Mouse (Mus musculus) hindbrain, embryonic 13.5 days (tissue): ENCODE data around the gene Map3k9. TPM values are rescaled to one million over a fixed set of nuclear protein-coding genes. Genes with fewer than 3 reads are reported as not detected.
A peak's percentile ranks its signal among the peaks of the same experiment; 100 is the strongest.

ENCODE experiments used
- ATAC-seq: fragments of 200-750 bp; cut with Nextera tagmentation; 2 replicates; pipeline ENCODE4 v1.8.0; 2017; ENCODE audit warnings: moderate TSS enrichment; ENCODE audit not compliant: low FRiP score
- H3K27ac ChIP-seq: fragments of 300-500 bp; sonication (generic); 2 replicates; pipeline ENCODE4 v1.5.1; 2015; ENCODE audit warnings: inconsistent platforms, mild to moderate bottlenecking, moderate library complexity
- H3K27me3 ChIP-seq: fragments of 300-500 bp; sonication (generic); 2 replicates; pipeline ENCODE4 v1.6.1; 2015; ENCODE audit warnings: mild to moderate bottlenecking, inconsistent platforms
- H3K36me3 ChIP-seq: fragments of 300-500 bp; sonication (generic); 2 replicates; pipeline ENCODE4 v1.6.1; 2015; ENCODE audit warnings: mild to moderate bottlenecking, inconsistent platforms
- H3K4me1 ChIP-seq: fragments of 300-500 bp; sonication (generic); replicated peaks from 2 replicates; pipeline ENCODE4 v1.6.1; 2015; ENCODE audit warnings: inconsistent platforms
- H3K4me2 ChIP-seq: fragments of 300-500 bp; sonication (generic); 2 replicates; pipeline ENCODE4 v1.6.1; 2015; ENCODE audit warnings: inconsistent platforms, mild to moderate bottlenecking, moderate library complexity
- H3K4me3 ChIP-seq: fragments of 300-500 bp; sonication (generic); 2 replicates; pipeline ENCODE4 v1.5.1; 2015; ENCODE audit warnings: mild to moderate bottlenecking, inconsistent platforms
- H3K9ac ChIP-seq: fragments of 300-500 bp; sonication (generic); 2 replicates; pipeline ENCODE4 v1.6.1; 2015; ENCODE audit warnings: mild to moderate bottlenecking, inconsistent platforms
- H3K9me3 ChIP-seq: fragments of 300-500 bp; sonication (generic); 2 replicates; pipeline ENCODE4 v1.6.1; 2016; ENCODE audit warnings: inconsistent platforms
- WGBS: fragments of 180-500 bp; shearing (Covaris S2); methylation state at CpG from one replicate; pipeline ENCODE4 v1.1.7; 2015; 5-methylcytosine and 5-hydroxymethylcytosine counted together
- polyA plus RNA-seq: library from polyadenylated mRNA; unstranded; fragments of >200 nt; fragmentation: Nextera tagmentation; extraction: Ambion mirVana; gene quantifications from 2 replicates; pipeline ENCODE4 v1.2.1, GENCODE M21; 2015

The Map3k9 gene
- polyA plus RNA-seq, 1 experiment from 2014 or later = 8.8 TPM

DNA sequence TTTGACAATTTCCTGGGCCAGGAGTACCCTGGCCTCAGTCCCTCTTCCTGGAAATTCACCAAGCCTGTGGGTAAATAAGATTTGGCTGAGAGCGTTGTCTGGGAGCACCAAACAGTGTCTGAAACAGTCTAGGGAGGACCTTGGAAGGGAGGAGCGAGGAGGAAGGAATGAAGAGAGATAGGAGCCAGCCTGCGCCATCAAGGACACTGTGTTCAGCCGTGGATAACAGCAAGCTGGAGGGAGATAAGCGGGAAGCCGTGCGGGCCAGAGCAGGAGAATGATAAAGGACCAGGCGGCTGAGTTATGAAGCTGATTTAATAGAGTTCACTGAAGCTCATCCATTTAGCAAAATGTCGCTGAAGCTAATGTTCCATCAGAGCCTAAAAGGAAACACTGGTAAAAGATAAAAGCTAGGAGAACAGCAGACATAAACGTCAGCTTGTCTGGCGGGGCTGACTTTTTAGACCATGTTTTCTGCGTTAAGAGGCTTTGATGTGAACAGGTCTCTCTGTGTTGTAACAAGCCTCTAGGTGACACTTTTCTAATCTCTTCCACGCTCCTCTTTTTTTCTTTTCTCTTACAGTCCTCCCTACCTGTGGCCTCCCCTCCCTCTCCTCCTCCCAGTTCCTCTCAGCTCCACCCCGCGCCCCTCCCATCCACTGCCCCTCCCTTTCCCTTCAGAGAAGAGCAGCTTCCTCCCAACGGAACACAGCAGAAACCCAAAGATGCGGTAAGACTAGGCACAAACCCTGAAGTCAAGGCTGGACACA is 26.0 kb upstream of the Map3k9 start:
- Histone ChIP-seq H3K4me3 (peak overlapping the region; percentile 25), H3K27ac (peak overlapping the region; percentile 44), H3K27me3 (peaks cover 10% of the 10 kb centered on the region), H3K4me1 (peaks cover 26% of the 10 kb centered on the region), H3K36me3 (no peaks in the 10 kb centered on the region), H3K4me2 (peak overlapping the region; percentile 54), H3K9ac (no peak overlapping the region), H3K9me3 (no peaks in the 10 kb centered on the region)
- no peak for ATAC-seq
- WGBS = 22% methylated on average over 17 of the region's 17 CpGs

DNA sequence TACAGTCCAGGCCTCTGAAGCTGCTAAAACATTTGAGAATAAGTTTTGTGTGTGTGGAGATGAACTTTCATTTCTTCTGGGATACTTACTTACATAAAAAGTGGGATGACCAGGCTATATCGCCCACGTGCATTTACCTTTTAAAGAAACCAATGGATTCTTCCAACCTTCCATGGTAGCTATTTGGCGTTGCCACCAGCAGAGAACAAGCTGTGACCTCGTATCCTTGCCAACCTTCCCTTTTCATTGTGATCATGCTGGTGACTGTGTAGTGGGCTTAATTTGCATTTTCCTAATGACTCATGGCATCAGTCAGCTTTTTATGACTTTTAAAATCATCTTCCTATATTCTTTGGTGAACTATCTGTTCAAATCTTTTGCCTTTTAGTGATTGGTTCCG is 25.1 kb upstream of the Map3k9 start:
- no peak overlapping the region for H3K9ac ChIP-seq
- no peak for ATAC-seq
- H3K36me3 ChIP-seq = no peaks in the 10 kb centered on the region
- no peak overlapping the region for H3K27ac ChIP-seq
- H3K27me3 ChIP-seq = peaks cover 10% of the 10 kb centered on the region
- no peak overlapping the region for H3K4me2 ChIP-seq
- peaks cover 26% of the 10 kb centered on the region for H3K4me1 ChIP-seq
- no peak overlapping the region for H3K4me3 ChIP-seq
- no peaks in the 10 kb centered on the region for H3K9me3 ChIP-seq
- WGBS = 75% methylated on average over 5 of the region's 5 CpGs

DNA sequence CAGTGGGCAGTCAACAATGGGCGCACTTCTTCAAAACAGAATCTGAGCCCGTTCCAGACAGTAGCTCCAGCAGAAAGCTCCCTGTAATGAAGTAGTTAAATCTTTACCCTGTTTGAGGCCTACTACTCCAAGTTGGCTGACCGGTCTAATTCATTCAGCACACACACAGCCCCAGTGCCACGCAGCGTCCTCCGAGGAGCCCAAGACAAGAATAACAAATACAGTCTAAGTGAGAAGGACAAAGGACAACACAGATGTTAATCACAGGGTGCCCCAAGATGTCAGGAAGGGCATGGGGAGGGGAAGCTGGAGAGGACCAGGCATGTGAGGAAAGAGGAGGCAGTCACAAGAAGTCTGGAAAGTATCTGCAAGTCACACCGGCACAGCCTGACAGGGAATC is 22.8 kb upstream of the Map3k9 start:
- Histone ChIP-seq H3K4me3 (no peak overlapping the region), H3K27ac (no peak overlapping the region), H3K4me1 (peaks cover 21% of the 10 kb centered on the region), H3K36me3 (no peaks in the 10 kb centered on the region), H3K9me3 (no peaks in the 10 kb centered on the region), H3K4me2 (no peak overlapping the region), H3K27me3 (peaks cover 10% of the 10 kb centered on the region), H3K9ac (no peak overlapping the region)
- 33% methylated on average over 7 of the region's 7 CpGs for WGBS
- no peak for ATAC-seq

DNA sequence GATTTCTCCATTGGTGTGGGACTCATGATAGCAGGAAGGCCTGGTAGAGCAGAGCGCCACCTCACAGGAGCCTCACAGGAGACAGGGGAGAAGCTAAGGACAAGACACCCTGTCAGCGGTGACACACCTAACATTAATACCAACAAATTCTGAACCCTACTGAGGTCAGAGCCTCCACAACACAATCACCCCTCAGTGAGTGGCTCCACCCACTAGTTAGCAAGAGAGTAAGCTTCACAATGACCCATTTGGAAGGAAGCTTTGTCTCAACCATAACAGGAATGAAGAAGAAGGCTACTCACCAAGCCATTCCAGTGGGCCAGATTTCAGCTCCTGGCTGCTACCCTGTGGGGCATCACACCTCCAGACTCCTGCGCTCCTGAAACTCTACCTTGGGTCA is 22.0 kb upstream of the Map3k9 start:
- Histone ChIP-seq H3K9me3 (no peaks in the 10 kb centered on the region), H3K27me3 (peaks cover 10% of the 10 kb centered on the region), H3K9ac (no peak overlapping the region), H3K4me3 (no peak overlapping the region), H3K4me1 (peaks cover 15% of the 10 kb centered on the region), H3K4me2 (no peak overlapping the region), H3K36me3 (no peaks in the 10 kb centered on the region), H3K27ac (no peak overlapping the region)
- ATAC-seq = no peak
- WGBS = 97% methylated on average over 3 of the region's 3 CpGs

DNA sequence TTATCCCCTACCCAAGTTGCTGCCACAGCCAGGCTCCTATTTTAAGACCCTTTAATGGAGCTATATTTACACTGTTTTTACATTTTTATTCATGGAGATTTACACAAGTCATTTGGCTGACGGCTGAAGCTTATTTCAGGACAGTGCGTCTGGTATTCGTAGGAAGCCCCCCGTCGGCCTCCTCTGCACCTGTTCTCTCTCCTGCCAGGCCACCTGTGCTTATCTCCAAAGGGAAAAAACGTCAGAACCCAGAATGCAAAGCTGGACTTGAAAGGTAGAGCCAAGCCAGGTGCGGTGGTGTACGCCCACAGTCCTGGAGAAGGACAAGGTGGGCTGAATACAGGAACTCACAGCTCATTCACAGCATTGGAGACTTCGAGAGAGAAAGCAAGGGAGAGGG is 20.2 kb upstream of the Map3k9 start:
- Histone ChIP-seq H3K9ac (no peak overlapping the region), H3K27me3 (peaks cover 7% of the 10 kb centered on the region), H3K4me2 (no peak overlapping the region), H3K4me3 (no peak overlapping the region), H3K4me1 (no peaks in the 10 kb centered on the region), H3K27ac (no peak overlapping the region), H3K9me3 (no peaks in the 10 kb centered on the region), H3K36me3 (no peaks in the 10 kb centered on the region)
- no peak for ATAC-seq
- 85% methylated on average over 9 of the region's 9 CpGs for WGBS

DNA sequence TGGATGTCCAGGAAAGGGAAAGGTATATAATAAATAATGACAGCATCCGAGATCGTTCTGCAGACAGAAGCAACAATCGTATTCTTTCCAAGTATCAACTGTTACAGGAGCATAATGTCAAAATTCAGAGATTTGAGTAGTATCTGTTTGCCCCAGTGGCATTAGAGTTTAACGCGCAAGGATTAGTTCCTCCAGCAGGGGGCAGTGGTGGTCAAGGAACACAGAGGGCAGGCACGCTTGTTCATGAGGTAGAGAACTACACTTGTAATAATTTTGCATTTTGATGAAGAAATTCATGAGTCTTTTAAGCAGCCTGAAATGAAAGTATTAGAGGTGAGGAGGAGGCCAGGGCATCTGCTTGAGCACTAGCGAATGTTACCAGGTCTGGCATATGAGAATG is 15.6 kb upstream of the Map3k9 start:
- no peaks in the 10 kb centered on the region for H3K4me1 ChIP-seq
- H3K9ac ChIP-seq = no peak overlapping the region
- no peaks in the 10 kb centered on the region for H3K9me3 ChIP-seq
- H3K36me3 ChIP-seq = no peaks in the 10 kb centered on the region
- no peak overlapping the region for H3K27ac ChIP-seq
- H3K4me2 ChIP-seq = no peak overlapping the region
- H3K4me3 ChIP-seq = no peak overlapping the region
- H3K27me3 ChIP-seq = no peaks in the 10 kb centered on the region
- no peak for ATAC-seq
- WGBS = 11% methylated on average over 7 of the region's 7 CpGs

DNA sequence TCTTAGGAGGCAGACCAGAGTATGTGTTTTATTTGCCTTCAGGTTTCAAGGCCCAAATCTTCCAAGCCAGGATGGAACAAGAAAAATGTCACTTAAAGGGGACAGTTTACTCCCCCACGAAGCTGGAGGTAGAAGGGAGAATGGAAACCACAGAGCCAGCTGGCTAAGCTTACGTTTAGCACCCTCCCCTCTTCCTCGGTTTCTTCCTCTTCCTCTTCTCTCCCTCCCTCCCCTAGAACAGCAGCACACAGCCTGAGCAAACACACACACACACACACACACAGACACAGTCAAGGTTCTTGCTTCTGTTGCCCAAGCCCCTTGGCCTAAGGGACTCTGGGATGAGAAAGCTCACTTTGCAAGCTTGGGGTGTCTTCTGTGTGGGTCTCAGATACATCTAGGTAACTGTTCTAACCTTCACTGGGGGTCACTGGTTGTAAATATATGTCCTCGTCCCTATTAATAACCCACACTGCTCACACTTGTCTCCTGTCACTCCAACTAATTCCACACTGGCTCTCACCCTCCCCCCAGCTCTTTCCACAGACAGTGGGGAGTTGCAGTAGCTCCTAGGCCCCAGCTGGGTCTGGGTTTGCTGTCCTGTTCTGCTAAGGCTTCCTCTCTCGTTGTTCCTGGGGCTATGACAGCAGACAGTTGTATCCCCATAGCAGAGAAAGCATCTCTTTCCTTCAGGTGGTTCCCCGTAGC is 11.7 kb upstream of the Map3k9 start:
- no peak overlapping the region for H3K4me3 ChIP-seq
- no peak overlapping the region for H3K9ac ChIP-seq
- no peak overlapping the region for H3K4me2 ChIP-seq
- no peak for ATAC-seq
- H3K36me3 ChIP-seq = no peaks in the 10 kb centered on the region
- WGBS = 78% methylated on average over 6 of the region's 6 CpGs
- H3K4me1 ChIP-seq = no peaks in the 10 kb centered on the region
- H3K27ac ChIP-seq = no peak overlapping the region
- H3K27me3 ChIP-seq = no peaks in the 10 kb centered on the region
- H3K9me3 ChIP-seq = no peaks in the 10 kb centered on the region

DNA sequence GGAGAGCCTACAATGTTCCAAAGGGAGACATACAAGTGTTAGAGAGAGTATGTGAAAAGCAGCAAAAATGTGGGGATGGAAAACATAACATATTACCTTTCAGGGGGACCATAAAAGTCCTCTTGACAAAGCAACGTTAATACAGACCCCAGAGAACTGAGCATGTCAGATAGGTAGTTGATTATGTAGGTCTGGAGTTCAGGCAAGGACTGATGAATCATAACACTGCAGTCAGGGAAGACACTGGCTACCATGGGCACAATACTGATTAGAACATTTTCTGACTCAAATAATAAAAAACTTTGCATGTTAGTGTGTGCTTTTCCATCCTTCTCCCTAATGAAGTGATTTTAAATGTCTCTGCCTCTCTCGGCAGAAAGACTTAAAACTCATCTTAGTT is 8.5 kb upstream of the Map3k9 start:
- H3K27me3 ChIP-seq = no peaks in the 10 kb centered on the region
- H3K36me3 ChIP-seq = no peaks in the 10 kb centered on the region
- ATAC-seq = no peak
- H3K9me3 ChIP-seq = no peaks in the 10 kb centered on the region
- H3K27ac ChIP-seq = no peak overlapping the region
- H3K9ac ChIP-seq = no peak overlapping the region
- H3K4me2 ChIP-seq = no peak overlapping the region
- no peak overlapping the region for H3K4me3 ChIP-seq
- 72% methylated on average over 2 of the region's 2 CpGs for WGBS
- no peaks in the 10 kb centered on the region for H3K4me1 ChIP-seq

DNA sequence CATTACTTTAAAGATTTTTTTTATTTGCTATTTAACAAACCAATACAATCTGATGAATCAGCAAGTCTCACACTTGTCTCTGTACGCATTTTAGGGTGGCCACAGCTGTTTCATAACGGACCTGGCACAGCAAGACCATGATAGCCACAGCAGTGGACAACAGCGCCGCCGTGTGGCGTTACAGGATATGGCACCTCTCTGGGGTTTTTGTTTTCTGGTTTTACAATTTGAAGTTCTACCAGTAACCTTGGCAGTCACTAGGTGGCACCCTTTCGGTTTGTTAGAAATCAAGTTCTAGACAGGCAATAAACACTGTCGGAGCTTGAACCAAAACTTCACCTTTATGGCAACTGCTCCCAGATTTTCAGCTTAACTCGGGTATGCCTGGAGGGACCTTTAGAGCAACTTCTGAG is 7.7 kb upstream of the Map3k9 start:
- H3K9ac ChIP-seq = no peak overlapping the region
- H3K4me3 ChIP-seq = no peak overlapping the region
- no peaks in the 10 kb centered on the region for H3K9me3 ChIP-seq
- H3K4me2 ChIP-seq = no peak overlapping the region
- H3K27ac ChIP-seq = no peak overlapping the region
- H3K27me3 ChIP-seq = 0 out of 2 replicates have a peak, but pooled peaks cover under 1% of the 10 kb centered on the region
- 7% methylated on average over 9 of the region's 9 CpGs for WGBS
- no peaks in the 10 kb centered on the region for H3K36me3 ChIP-seq
- no peak for ATAC-seq
- H3K4me1 ChIP-seq = no peaks in the 10 kb centered on the region

DNA sequence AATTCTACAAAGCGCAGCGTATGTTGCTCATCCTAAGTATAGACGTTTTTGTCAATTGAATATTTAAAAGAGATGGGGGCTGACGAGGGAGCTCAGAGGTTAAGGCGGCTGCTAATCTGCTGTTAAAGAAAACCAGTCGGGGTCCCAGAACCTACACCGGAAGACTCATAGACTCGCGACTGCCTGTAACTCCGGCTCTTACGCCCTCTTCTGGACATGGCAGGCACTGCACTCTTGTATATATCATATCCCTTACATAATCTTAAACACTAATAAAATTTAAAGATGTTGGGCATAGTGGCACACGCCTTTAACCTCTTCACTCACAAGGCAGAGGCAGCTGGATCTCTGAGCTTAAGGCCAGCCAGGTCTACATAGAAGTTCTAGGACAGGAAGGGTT is 6.3 kb upstream of the Map3k9 start:
- ATAC-seq = no peak
- Histone ChIP-seq H3K27me3 (peaks cover 11% of the 10 kb centered on the region; the same call in 1 of the 2 replicates), H3K36me3 (no peaks in the 10 kb centered on the region), H3K9ac (no peak overlapping the region), H3K4me2 (no peak overlapping the region), H3K9me3 (no peaks in the 10 kb centered on the region), H3K4me3 (no peak overlapping the region), H3K4me1 (peaks cover 3% of the 10 kb centered on the region; the same call in 1 of the 2 replicates), H3K27ac (no peak overlapping the region)
- 50% methylated on average over 12 of the region's 12 CpGs for WGBS

DNA sequence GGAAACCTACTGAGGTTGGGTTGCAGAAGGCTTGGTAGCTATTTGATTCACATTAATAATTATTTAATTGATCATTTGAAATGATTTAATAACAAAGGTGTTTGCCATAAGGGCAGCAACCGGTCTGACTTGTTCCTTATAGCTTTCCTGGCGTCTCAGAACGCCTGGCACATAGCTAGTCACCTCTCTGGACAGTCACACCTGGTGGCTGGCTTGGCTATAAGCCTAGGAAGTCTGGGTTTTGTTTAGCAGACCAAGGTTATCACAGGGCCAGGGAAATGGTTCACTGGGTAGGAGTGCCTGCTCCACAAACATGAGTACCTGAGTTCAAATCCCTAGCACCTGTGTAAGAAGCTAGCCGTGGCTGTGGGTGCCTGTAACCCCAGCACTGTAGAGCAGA is 2.3 kb upstream of the Map3k9 start:
- Histone ChIP-seq H3K4me2 (no peak overlapping the region), H3K27me3 (peaks cover 15% of the 10 kb centered on the region), H3K9ac (no peak overlapping the region), H3K36me3 (no peaks in the 10 kb centered on the region), H3K9me3 (no peaks in the 10 kb centered on the region), H3K27ac (no peak overlapping the region), H3K4me1 (peaks cover 28% of the 10 kb centered on the region), H3K4me3 (no peak overlapping the region)
- 89% methylated on average over 4 of the region's 4 CpGs for WGBS
- no peak for ATAC-seq

DNA sequence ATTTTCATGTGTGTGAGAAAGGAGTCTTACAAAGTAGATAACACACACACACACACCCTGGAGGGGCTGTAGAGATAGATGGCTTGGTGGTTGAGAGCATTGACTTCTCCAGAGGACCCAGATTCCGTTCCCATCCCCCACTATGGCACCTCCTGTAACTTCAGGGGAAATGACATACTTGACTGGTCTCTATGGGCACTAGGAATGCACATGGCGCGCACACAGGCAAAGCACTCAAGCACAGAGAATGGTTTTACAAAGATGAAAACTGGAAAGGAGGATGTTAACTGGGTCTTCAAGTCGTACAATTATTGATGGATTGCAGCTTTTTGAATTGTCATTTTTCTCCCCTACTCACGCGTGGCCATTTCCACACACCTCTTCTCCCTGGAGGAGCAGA is 1.6 kb upstream of the Map3k9 start:
- Histone ChIP-seq H3K9ac (no peak overlapping the region), H3K36me3 (no peaks in the 10 kb centered on the region), H3K27ac (no peak overlapping the region), H3K9me3 (no peaks in the 10 kb centered on the region), H3K27me3 (peaks cover 15% of the 10 kb centered on the region), H3K4me1 (peaks cover 34% of the 10 kb centered on the region), H3K4me2 (no peak overlapping the region), H3K4me3 (no peak overlapping the region)
- no peak for ATAC-seq
- WGBS = 76% methylated on average over 6 of the region's 6 CpGs
